Mouse (Mus musculus): ENCODE results near the gene Col4a2. TPM values are rescaled to one million over a fixed set of nuclear protein-coding genes. Genes with fewer than 3 reads are reported as not detected.

The Col4a2 gene
- total and polyA plus RNA-seq, 2 experiments from 2014 or later, result 26.6 to 95.7 TPM

- no peak for DNase-seq
These were observed 76.9 kb downstream of the Col4a2 start for GRCm38 (mm10) chr8:11389275-11390050.

GRCm38 (mm10) chr8:11392739-11393138 lies 80.1 kb downstream of the Col4a2 start:
- DNase-seq, result peak; percentile 80
- ATAC-seq, result peak; percentile 50
- H3K27ac ChIP-seq (ENCODE audit: low read depth, low read length), result no peak overlapping the region
- H3K9me3 ChIP-seq (ENCODE audit: low read length), result no peaks in the 10 kb centered on the region
- 0% methylated on average over 1 of the region's 1 CpGs for WGBS
- H3K4me1 ChIP-seq (ENCODE audit: insufficient read depth), result no peaks in the 10 kb centered on the region; the same call in 1 of the 2 replicates
- TF ChIP-seq CTCF (IDR thresholded peaks at IDR 0.05; ENCODE audit: low read depth), result peak; percentile 93
- no peak overlapping the region for H3K4me2 ChIP-seq (ENCODE audit: low read depth)
- H3K36me3 ChIP-seq (ENCODE audit: insufficient read depth), result no peaks in the 10 kb centered on the region
- no peak overlapping the region for H3K4me3 ChIP-seq (ENCODE audit: low read depth, low read length)
- H3K27me3 ChIP-seq (ENCODE audit: insufficient read depth, low read length), result no peaks in the 10 kb centered on the region
- H3K9ac ChIP-seq, result no peak overlapping the region

More at GRCm38 (mm10) chr8:11389275-11390050, 76.9 kb downstream of the Col4a2 start:
- no peak overlapping the region for H3K4me3 ChIP-seq (ENCODE audit: low read depth, low read length)
- WGBS, result 74% methylated on average over 11 of the region's 11 CpGs
- H3K27me3 ChIP-seq (ENCODE audit: insufficient read depth, low read length), result no peaks in the 10 kb centered on the region
- H3K4me1 ChIP-seq (ENCODE audit: insufficient read depth), result no peaks in the 10 kb centered on the region; the same call in 1 of the 2 replicates
- H3K36me3 ChIP-seq (ENCODE audit: insufficient read depth), result no peaks in the 10 kb centered on the region
- no peak overlapping the region for H3K4me2 ChIP-seq (ENCODE audit: low read depth)
- ATAC-seq, result no peak
- no peak for TF ChIP-seq CTCF (IDR thresholded peaks at IDR 0.05; ENCODE audit: low read depth)
- no peak overlapping the region for H3K9ac ChIP-seq
- H3K27ac ChIP-seq (ENCODE audit: low read depth, low read length), result no peak overlapping the region
- H3K9me3 ChIP-seq (ENCODE audit: low read length), result no peaks in the 10 kb centered on the region

GRCm38 (mm10) chr8:11393161-11393560 lies 80.6 kb downstream of the Col4a2 start:
- peak; percentile 54; the same call in 1 of the 2 replicates for ATAC-seq
- Histone ChIP-seq H3K9me3 (ENCODE audit: low read length) (no peaks in the 10 kb centered on the region), H3K9ac (no peak overlapping the region), H3K36me3 (ENCODE audit: insufficient read depth) (no peaks in the 10 kb centered on the region), H3K27ac (ENCODE audit: low read depth, low read length) (no peak overlapping the region), H3K4me3 (ENCODE audit: low read depth, low read length) (no peak overlapping the region), H3K27me3 (ENCODE audit: insufficient read depth, low read length) (no peaks in the 10 kb centered on the region), H3K4me2 (ENCODE audit: low read depth) (no peak overlapping the region), H3K4me1 (ENCODE audit: insufficient read depth) (no peaks in the 10 kb centered on the region; the same call in 1 of the 2 replicates)
- WGBS, result 40% methylated on average over 7 of the region's 7 CpGs
- no peak for DNase-seq
- TF ChIP-seq CTCF (IDR thresholded peaks at IDR 0.05; ENCODE audit: low read depth), result no peak

- ATAC-seq (0 out of 2 replicates have a peak, but pooled peaks have one; percentile 36), DNase-seq (no peak)
- no peak overlapping the region for H3K4me2 ChIP-seq (ENCODE audit: low read depth)
- H3K9ac ChIP-seq, result no peak overlapping the region
- no peaks in the 10 kb centered on the region for H3K36me3 ChIP-seq (ENCODE audit: insufficient read depth)
- no peaks in the 10 kb centered on the region for H3K9me3 ChIP-seq (ENCODE audit: low read length)
- H3K4me3 ChIP-seq (ENCODE audit: low read depth, low read length), result no peak overlapping the region
- TF ChIP-seq CTCF (IDR thresholded peaks at IDR 0.05; ENCODE audit: low read depth), result no peak
- 26% methylated on average over 8 of the region's 8 CpGs for WGBS
- 0 out of 2 replicates have a peak overlapping the region, but pooled peaks have one; percentile 21 for H3K27ac ChIP-seq (ENCODE audit: low read depth, low read length)
- H3K27me3 ChIP-seq (ENCODE audit: insufficient read depth, low read length), result no peaks in the 10 kb centered on the region
- H3K4me1 ChIP-seq (ENCODE audit: insufficient read depth), result no peaks in the 10 kb centered on the region; the same call in 1 of the 2 replicates
These were observed 81.0 kb downstream of the Col4a2 start for GRCm38 (mm10) chr8:11393607-11394006.

GRCm38 (mm10) chr8:11394773-11395172 lies 82.2 kb downstream of the Col4a2 start:
- no peak for TF ChIP-seq CTCF (IDR thresholded peaks at IDR 0.05; ENCODE audit: low read depth)
- 66% methylated on average over 9 of the region's 9 CpGs for WGBS
- H3K4me3 ChIP-seq (ENCODE audit: low read depth, low read length), result no peak overlapping the region
- no peaks in the 10 kb centered on the region for H3K9me3 ChIP-seq (ENCODE audit: low read length)
- H3K4me2 ChIP-seq (ENCODE audit: low read depth), result no peak overlapping the region
- no peaks in the 10 kb centered on the region for H3K36me3 ChIP-seq (ENCODE audit: insufficient read depth)
- no peaks in the 10 kb centered on the region for H3K27me3 ChIP-seq (ENCODE audit: insufficient read depth, low read length)
- H3K27ac ChIP-seq (ENCODE audit: low read depth, low read length), result no peak overlapping the region
- ATAC-seq (no peak), DNase-seq (no peak)
- H3K9ac ChIP-seq, result no peak overlapping the region
- H3K4me1 ChIP-seq (ENCODE audit: insufficient read depth), result no peaks in the 10 kb centered on the region; the same call in 1 of the 2 replicates

GRCm38 (mm10) chr8:11395601-11396000 lies 83.0 kb downstream of the Col4a2 start:
- Histone ChIP-seq H3K4me1 (ENCODE audit: insufficient read depth) (no peaks in the 10 kb centered on the region; the same call in 1 of the 2 replicates), H3K27me3 (ENCODE audit: insufficient read depth, low read length) (no peaks in the 10 kb centered on the region), H3K9me3 (ENCODE audit: low read length) (no peaks in the 10 kb centered on the region), H3K36me3 (ENCODE audit: insufficient read depth) (no peaks in the 10 kb centered on the region), H3K27ac (ENCODE audit: low read depth, low read length) (no peak overlapping the region), H3K9ac (no peak overlapping the region), H3K4me3 (ENCODE audit: low read depth, low read length) (no peak overlapping the region), H3K4me2 (ENCODE audit: low read depth) (no peak overlapping the region)
- no peak for ATAC-seq
- WGBS, result 85% methylated on average over 10 of the region's 10 CpGs
- no peak for DNase-seq
- no peak for TF ChIP-seq CTCF (IDR thresholded peaks at IDR 0.05; ENCODE audit: low read depth)

- no peaks in the 10 kb centered on the region for H3K27me3 ChIP-seq (ENCODE audit: insufficient read depth, low read length)
- H3K27ac ChIP-seq (ENCODE audit: low read depth, low read length), result no peak overlapping the region
- H3K4me3 ChIP-seq (ENCODE audit: low read depth, low read length), result no peak overlapping the region
- DNase-seq (no peak), ATAC-seq (no peak)
- H3K9me3 ChIP-seq (ENCODE audit: low read length), result no peaks in the 10 kb centered on the region
- H3K9ac ChIP-seq, result no peak overlapping the region
- no peak overlapping the region for H3K4me2 ChIP-seq (ENCODE audit: low read depth)
- 73% methylated on average over 7 of the region's 7 CpGs for WGBS
- H3K36me3 ChIP-seq (ENCODE audit: insufficient read depth), result no peaks in the 10 kb centered on the region
- H3K4me1 ChIP-seq (ENCODE audit: insufficient read depth), result no peaks in the 10 kb centered on the region; the same call in 1 of the 2 replicates
- no peak for TF ChIP-seq CTCF (IDR thresholded peaks at IDR 0.05; ENCODE audit: low read depth)
These were observed 83.5 kb downstream of the Col4a2 start for GRCm38 (mm10) chr8:11396111-11396510.

Data from forebrain, postnatal 0 days (tissue).